Mouse (Mus musculus) heart, postnatal 0 days (tissue): ENCODE measurements at regions not wholly inside any gene's neighbourhood (a gene's known extent, or its start where the extent isn't known, plus 50 kb on each side); places are given as distances from the start of the nearest gene placed in this dataset.

Source experiments
- ATAC-seq: fragments of 200-750 bp; cut with Nextera tagmentation; 2 replicates; pipeline ENCODE4 v1.8.0; 2017; ENCODE audit warnings: low read depth, moderate number of reproducible peaks, moderate library complexity; ENCODE audit not compliant: insufficient read depth
- DNase-seq: peaks from one replicate; pipeline ENCODE4 v3.0.0-alpha.2; 2016; ENCODE audit warnings: low spot score
- H3K27ac ChIP-seq: fragments of 300-500 bp; sonication (generic); 2 replicates; pipeline ENCODE4 v1.5.1; 2014; ENCODE audit warnings: low read depth, mild to moderate bottlenecking
- H3K27me3 ChIP-seq: fragments of 300-500 bp; sonication (generic); 2 replicates; pipeline ENCODE4 v1.6.1; 2014; ENCODE audit warnings: low read length, mixed read lengths; ENCODE audit not compliant: control insufficient read depth, insufficient read depth
- H3K36me3 ChIP-seq: fragments of 300-500 bp; sonication (generic); replicated peaks from 2 replicates; pipeline ENCODE4 v1.6.1; 2014; ENCODE audit warnings: low read length, mixed read lengths; ENCODE audit not compliant: control insufficient read depth, insufficient read depth
- H3K4me1 ChIP-seq: fragments of 300-500 bp; sonication (generic); 2 replicates; pipeline ENCODE4 v1.6.1; 2014; ENCODE audit warnings: antibody characterized with exemption; ENCODE audit not compliant: control insufficient read depth, insufficient read depth
- H3K4me2 ChIP-seq: fragments of 300-500 bp; sonication (generic); 2 replicates; pipeline ENCODE4 v1.6.1; 2014; ENCODE audit warnings: low read depth, mild to moderate bottlenecking, low read length, moderate library complexity
- H3K4me3 ChIP-seq: fragments of 300-500 bp; sonication (generic); 2 replicates; pipeline ENCODE4 v1.5.1; 2014; ENCODE audit warnings: low read depth, low read length
- H3K9ac ChIP-seq: fragments of 300-500 bp; sonication (generic); replicated peaks from 2 replicates; pipeline ENCODE4 v1.6.1; 2014; ENCODE audit warnings: low read depth, low read length, mixed read lengths
- H3K9me3 ChIP-seq: fragments of 300-500 bp; sonication (generic); replicated peaks from 2 replicates; pipeline ENCODE4 v1.6.1; 2016; ENCODE audit warnings: low read length; ENCODE audit not compliant: control insufficient read depth
- CTCF ChIP-seq: IDR thresholded peaks from 2 replicates; pipeline ENCODE4 v1.5.1; 2016; ENCODE audit warnings: antibody characterized with exemption, control low read depth, low read depth
- EP300 ChIP-seq: IDR thresholded peaks from 2 replicates; pipeline ENCODE4 v1.6.1; 2016; ENCODE audit warnings: antibody characterized with exemption, low read depth
- WGBS: fragments of 180-500 bp; shearing (Covaris S2); extraction: QIAGEN DNeasy Blood & Tissue Kit; methylation state at CpG from one replicate; pipeline ENCODE4 v1.1.7; 2014; 5-methylcytosine and 5-hydroxymethylcytosine counted together

GRCm38 (mm10) chr8:92246301-92246700, 111.1 kb upstream of the Irx5 start:
- no peak for ATAC-seq
- no peak for TF ChIP-seq EP300
- no peak for TF ChIP-seq CTCF
- 67% methylated on average over 4 of the region's 4 CpGs for WGBS

DNA sequence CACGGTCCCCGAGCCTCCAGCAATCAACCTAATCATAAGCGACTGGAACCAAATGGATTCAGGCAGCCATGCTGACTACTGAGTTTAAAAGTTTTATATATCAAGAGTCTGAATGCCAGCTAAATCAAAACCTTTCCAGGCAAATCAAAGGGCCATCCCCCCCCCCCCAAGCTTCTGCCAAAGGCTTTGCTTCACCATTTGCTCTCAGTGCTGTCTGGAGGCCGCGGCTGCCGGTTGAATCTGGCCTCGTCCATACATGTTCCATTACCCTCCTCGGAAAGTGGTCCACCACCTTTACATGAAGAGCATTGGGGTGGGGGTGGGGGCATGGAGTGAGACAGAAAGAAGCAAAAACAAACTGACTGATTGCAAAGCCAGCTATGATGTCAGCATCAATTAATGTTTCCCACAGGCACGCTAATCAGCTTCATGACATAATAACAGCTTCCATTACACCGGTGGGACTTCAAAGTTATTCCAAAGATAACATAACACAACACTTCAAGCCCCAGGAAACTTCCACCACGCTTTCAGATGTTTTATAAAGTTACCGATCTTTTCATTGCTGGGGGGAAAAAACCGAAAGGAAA, 116.6 kb upstream of the Irx5 start:
- no peak for ATAC-seq
- Histone ChIP-seq H3K9ac (no peak overlapping the region), H3K4me3 (no peak overlapping the region), H3K9me3 (no peaks in the 10 kb centered on the region), H3K4me2 (no peak overlapping the region), H3K36me3 (no peaks in the 10 kb centered on the region), H3K4me1 (no peaks in the 10 kb centered on the region), H3K27me3 (no peaks in the 10 kb centered on the region), H3K27ac (no peak overlapping the region)
- WGBS = 66% methylated on average over 13 of the region's 13 CpGs
- TF ChIP-seq EP300 (no peak), CTCF (no peak)
- DNase-seq = no peak

More at GRCm38 (mm10) chr8:92246301-92246700, 111.1 kb upstream of the Irx5 start:
- Histone ChIP-seq H3K9ac (no peak overlapping the region), H3K4me3 (no peak overlapping the region), H3K4me1 (no peaks in the 10 kb centered on the region), H3K36me3 (no peaks in the 10 kb centered on the region), H3K4me2 (no peak overlapping the region), H3K27me3 (no peaks in the 10 kb centered on the region), H3K9me3 (no peaks in the 10 kb centered on the region), H3K27ac (no peak overlapping the region)
- DNase-seq = no peak

- Histone ChIP-seq H3K9ac (no peak overlapping the region), H3K4me1 (no peaks in the 10 kb centered on the region), H3K27me3 (no peaks in the 10 kb centered on the region), H3K9me3 (no peaks in the 10 kb centered on the region), H3K27ac (no peak overlapping the region), H3K4me3 (no peak overlapping the region), H3K36me3 (no peaks in the 10 kb centered on the region), H3K4me2 (no peak overlapping the region)
- ATAC-seq (no peak), DNase-seq (no peak)
- WGBS = 73% methylated on average over 23 of the region's 23 CpGs
- TF ChIP-seq CTCF (no peak), EP300 (no peak)
These were observed 125.8 kb upstream of the Irx5 start for GRCm38 (mm10) chr8:92231326-92232225.

DNA sequence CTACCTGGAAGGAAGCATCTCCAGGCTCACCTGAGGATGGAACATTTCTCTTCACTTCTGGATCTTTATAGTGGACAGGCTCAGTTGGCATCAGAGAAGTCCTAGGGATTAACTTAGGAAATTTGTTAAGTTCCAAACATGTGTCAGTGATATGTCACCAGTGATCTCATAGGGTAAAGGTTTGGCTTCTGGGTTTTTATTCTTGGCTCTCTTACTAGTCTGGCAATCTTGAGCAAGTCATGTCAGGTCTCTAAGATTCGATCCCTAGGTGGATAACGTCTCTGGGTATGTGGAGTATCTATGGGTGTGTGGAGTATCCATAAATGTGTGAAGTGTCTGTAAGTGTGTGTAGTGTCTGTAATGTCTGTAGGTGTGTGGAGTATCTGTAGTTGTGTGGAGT, 127.9 kb upstream of the Irx5 start:
- no peak overlapping the region for H3K4me3 ChIP-seq
- no peaks in the 10 kb centered on the region; the same call in 1 of the 2 replicates for H3K9me3 ChIP-seq
- no peak for ATAC-seq
- WGBS = 78% methylated on average over 2 of the region's 2 CpGs
- H3K27me3 ChIP-seq = no peaks in the 10 kb centered on the region
- no peaks in the 10 kb centered on the region for H3K4me1 ChIP-seq
- TF ChIP-seq CTCF = no peak
- no peak for TF ChIP-seq EP300
- H3K36me3 ChIP-seq = no peaks in the 10 kb centered on the region
- no peak overlapping the region for H3K4me2 ChIP-seq
- H3K9ac ChIP-seq = no peak overlapping the region
- H3K27ac ChIP-seq = no peak overlapping the region
- no peak for DNase-seq

GRCm38 (mm10) chr8:92224929-92225328, 132.5 kb upstream of the Irx5 start:
- no peaks in the 10 kb centered on the region for H3K36me3 ChIP-seq
- no peak for DNase-seq
- no peaks in the 10 kb centered on the region; the same call in 1 of the 2 replicates for H3K9me3 ChIP-seq
- no peak for TF ChIP-seq CTCF
- no peak for TF ChIP-seq EP300
- H3K9ac ChIP-seq = no peak overlapping the region
- H3K27ac ChIP-seq = no peak overlapping the region
- no peak for ATAC-seq
- H3K4me3 ChIP-seq = no peak overlapping the region
- WGBS = 79% methylated on average over 3 of the region's 3 CpGs
- H3K27me3 ChIP-seq = no peaks in the 10 kb centered on the region
- no peaks in the 10 kb centered on the region for H3K4me1 ChIP-seq
- no peak overlapping the region for H3K4me2 ChIP-seq
